Comparison of ENCODE assay signal across 9 mouse cellular contexts in genomic region chr5:114604781-114605290, GRCm38 (mm10). TPM values are rescaled to one million over a fixed set of nuclear protein-coding genes. Genes with fewer than 3 reads are reported as not detected.
DNase-seq lines count a peak whose midpoint lies in the region; ATAC-seq and TF ChIP-seq lines count a peak whose summit lies in the region.
"Had no signal": no experiment of that assay in that cellular context is flagged by ENCODE, and none has a peak within 500 bp of the region (broad histone marks: within the 10 kb centered on the region; RNA-seq: fewer than 3 reads in every experiment).

No protein-coding gene starts in this region.

- no peaks in the 10 kb centered on the region for H3K9me3 ChIP-seq in hindbrain, embryonic 11.5 days (ENCODE audit: control insufficient read depth, low read length)
- H3K9me3 ChIP-seq in neural tube, embryonic 14.5 days (ENCODE audit: control insufficient read depth, low read length) = no peaks in the 10 kb centered on the region

- 39% methylated on average over 11 of the region's 11 CpGs for WGBS in lung, adult 2 months
- 26% methylated on average over 11 of the region's 11 CpGs for WGBS in hindbrain, embryonic 11.5 days
- 7% methylated on average over 11 of the region's 11 CpGs for WGBS in neural tube, embryonic 14.5 days

- DNase-seq in lung, adult 2 months = no peak
- DNase-seq in lung, postnatal 14 days = no peak
- DNase-seq in hindbrain, embryonic 11.5 days (ENCODE audit: low spot score) = peak; percentile 71
- no peak for DNase-seq in gastrocnemius, adult 18-20 months (ENCODE audit: low spot score)
- DNase-seq in adipocyte (ENCODE audit: low spot score) = no peak
- DNase-seq: kidney, adult 8-10 months had no signal

- TF ChIP-seq POLR2A in lung, adult 2 months (IDR thresholded peaks at IDR 0.05; ENCODE audit: borderline replicate concordance, extremely low read depth, low read depth, low read length) = no peak
- no peak for TF ChIP-seq POLR2A in cortical plate, adult 2 months (IDR thresholded peaks at IDR 0.05; ENCODE audit: extremely low read depth, insufficient read depth, low read length)

- H3K4me1 ChIP-seq in lung, adult 2 months (ENCODE audit: control insufficient read depth, insufficient read depth, low read length) = peaks cover 7% of the 10 kb centered on the region
- no peaks in the 10 kb centered on the region for H3K4me1 ChIP-seq in cortical plate, adult 2 months (ENCODE audit: control insufficient read depth, insufficient read depth, low read length)
- H3K4me1 ChIP-seq in hindbrain, embryonic 11.5 days (replicated peaks; ENCODE audit: control insufficient read depth, insufficient read depth, low read length) = peaks cover 8% of the 10 kb centered on the region
- peaks cover 43% of the 10 kb centered on the region for H3K4me1 ChIP-seq in neural tube, embryonic 14.5 days (ENCODE audit: control insufficient read depth, insufficient read depth, low read length)

- no peak overlapping the region for H3K4me3 ChIP-seq in lung, adult 2 months (replicated peaks; ENCODE audit: extremely low read depth, low read depth, low read length)
- no peak overlapping the region for H3K4me3 ChIP-seq in cortical plate, adult 2 months (ENCODE audit: insufficient read depth, low read length)
- no peak overlapping the region for H3K4me3 ChIP-seq in hindbrain, embryonic 11.5 days (ENCODE audit: low read depth, low read length)
- no peak overlapping the region for H3K4me3 ChIP-seq in neural tube, embryonic 14.5 days (ENCODE audit: low read depth, low read length)

- peak; percentile 74 for ATAC-seq in hindbrain, embryonic 11.5 days (ENCODE audit: low FRiP score)
- peak; percentile 62; the same call in 1 of the 2 replicates for ATAC-seq in neural tube, embryonic 14.5 days (ENCODE audit: low read depth)
- no peak for ATAC-seq in megakaryocyte-erythroid progenitor cell, adult 5-6 weeks (replicated peaks; ENCODE audit: low FRiP score, low TSS enrichment, poor library complexity, severe bottlenecking)

- H3K4me2 ChIP-seq in hindbrain, embryonic 11.5 days (replicated peaks; ENCODE audit: low read depth, low read length) = no peak overlapping the region
- peak overlapping the region; percentile 12; the same call in 1 of the 2 replicates for H3K4me2 ChIP-seq in neural tube, embryonic 14.5 days (ENCODE audit: low read depth, low read length)

- TF ChIP-seq CTCF in lung, adult 2 months (IDR thresholded peaks at IDR 0.05; ENCODE audit: insufficient read depth, low read length) = peak; percentile 56
- TF ChIP-seq CTCF in cortical plate, adult 2 months (IDR thresholded peaks at IDR 0.05; ENCODE audit: extremely low read depth, insufficient read depth, low read length) = peak; percentile 35

- no peaks in the 10 kb centered on the region for H3K36me3 ChIP-seq in hindbrain, embryonic 11.5 days (ENCODE audit: control insufficient read depth, insufficient read depth, low read length)
- H3K36me3 ChIP-seq in neural tube, embryonic 14.5 days (ENCODE audit: control insufficient read depth, insufficient read depth, low read length) = no peaks in the 10 kb centered on the region

- H3K27ac ChIP-seq in cortical plate, adult 2 months (ENCODE audit: insufficient read depth, low read length) = no peak overlapping the region
- H3K27ac ChIP-seq in hindbrain, embryonic 11.5 days (ENCODE audit: low read depth, low read length) = peak overlapping the region; percentile 17; the same call in 1 of the 2 replicates
- H3K27ac ChIP-seq in neural tube, embryonic 14.5 days (ENCODE audit: low read depth, low read length) = peak overlapping the region; percentile 75

- H3K9ac ChIP-seq in hindbrain, embryonic 11.5 days (ENCODE audit: low read depth, low read length) = no peak overlapping the region
- no peak overlapping the region for H3K9ac ChIP-seq in neural tube, embryonic 14.5 days (replicated peaks; ENCODE audit: low read depth, low read length)

- no peaks in the 10 kb centered on the region for H3K27me3 ChIP-seq in hindbrain, embryonic 11.5 days (ENCODE audit: control insufficient read depth, insufficient read depth, low read length)
- no peaks in the 10 kb centered on the region for H3K27me3 ChIP-seq in neural tube, embryonic 14.5 days (ENCODE audit: control insufficient read depth, insufficient read depth, low read length)

RNA-seq across cellular contexts. Expression of gene Fam222a, which starts 37.0 kb away (rescaled TPM):
- 7.6 and 8.0 TPM in 2 replicates for polyA plus RNA-seq in lung, adult 2 months (2012; rRNA removed)
- polyA plus RNA-seq in cortical plate, adult 2 months (2012; rRNA removed) = 5.2 and 7.3 TPM in 2 replicates
- polyA plus RNA-seq in hindbrain, embryonic 11.5 days (2014; fragmentation: Nextera tagmentation; extraction: Ambion mirVana) = 4.8 and 6.5 TPM in 2 replicates
- polyA plus RNA-seq in neural tube, embryonic 14.5 days (2014; fragmentation: Nextera tagmentation; extraction: Ambion mirVana) = 5.3 and 7.0 TPM in 2 replicates
- total RNA-seq in gastrocnemius, adult 18-20 months (2021) = under 1 TPM; 0.33 to 0.66 TPM
- total RNA-seq in megakaryocyte-erythroid progenitor cell, adult 5-6 weeks (2014; fragmentation: Nextera tagmentation) = 1.2 TPM in 1 of 2 replicates, not detected in the other
- total RNA-seq in megakaryocyte-erythroid progenitor cell, adult 5-6 weeks (2017) = 0.08 TPM in 1 of 2 replicates, not detected in the other

RNA-seq across cellular contexts. Expression of gene Trpv4, which starts 53.4 kb away (rescaled TPM):
- 8.8 and 10.1 TPM in 2 replicates for polyA plus RNA-seq in lung, adult 2 months (2012; rRNA removed)
- 1.7 and 2.1 TPM in 2 replicates for polyA plus RNA-seq in cortical plate, adult 2 months (2012; rRNA removed)
- 0.38 and 0.85 TPM in 2 replicates for polyA plus RNA-seq in hindbrain, embryonic 11.5 days (2014; fragmentation: Nextera tagmentation; extraction: Ambion mirVana)
- 0.39 and 0.59 TPM in 2 replicates for polyA plus RNA-seq in neural tube, embryonic 14.5 days (2014; fragmentation: Nextera tagmentation; extraction: Ambion mirVana)
- 1 to 10 TPM; 1.8 to 2.1 TPM for total RNA-seq in gastrocnemius, adult 18-20 months (2021)
- 0.15 and 0.20 TPM in 2 replicates for total RNA-seq in megakaryocyte-erythroid progenitor cell, adult 5-6 weeks (2014; fragmentation: Nextera tagmentation)
- 0.52 TPM in 1 of 2 replicates, not detected in the other for total RNA-seq in megakaryocyte-erythroid progenitor cell, adult 5-6 weeks (2017)
